Mouse (Mus musculus): ENCODE measurements around the gene Coa3. TPM values are rescaled to one million over a fixed set of nuclear protein-coding genes. Genes with fewer than 3 reads are reported as not detected.

The Coa3 gene
- total RNA-seq, 4 experiments from 2014 or later = 93.0 to 105 (median 98.0) TPM

- DNase-seq (ENCODE audit: low spot score) = peak; percentile 85
Measured at GRCm38 (mm10) chr11:101253613-101254389, 25.1 kb downstream of the Coa3 start, which contains the start of gene Vps25. TSS of gene Vps25 (plus strand) at chr11:101253707.

GRCm38 (mm10) chr11:101252941-101253340 lies 26.0 kb downstream of the Coa3 start:
- DNase-seq (ENCODE audit: low spot score) = peak; percentile 27

GRCm38 (mm10) chr11:101251031-101251430 lies 27.9 kb downstream of the Coa3 start:
- DNase-seq (ENCODE audit: low spot score) = no peak

GRCm38 (mm10) chr11:101248258-101248994 lies 30.5 kb downstream of the Coa3 start:
- peak; percentile 82 for DNase-seq (ENCODE audit: low spot score)

- no peak for DNase-seq (ENCODE audit: low spot score)
Measured at GRCm38 (mm10) chr11:101247521-101248030, 31.3 kb downstream of the Coa3 start.

GRCm38 (mm10) chr11:101246702-101247012 lies 32.3 kb downstream of the Coa3 start:
- peak; percentile 39 for DNase-seq (ENCODE audit: low spot score)

- peak; percentile 72 for DNase-seq (ENCODE audit: low spot score)
Measured at GRCm38 (mm10) chr11:101245855-101246701, 32.8 kb downstream of the Coa3 start, which contains the start of gene Ramp2. TSS of gene Ramp2 (plus strand) at chr11:101246028.

GRCm38 (mm10) chr11:101245071-101245470 lies 33.8 kb downstream of the Coa3 start:
- DNase-seq (ENCODE audit: low spot score) = peak; percentile 68

GRCm38 (mm10) chr11:101238071-101238647 lies 40.8 kb downstream of the Coa3 start:
- DNase-seq (ENCODE audit: low spot score) = peak; percentile 41

GRCm38 (mm10) chr11:101236782-101237181 lies 42.1 kb downstream of the Coa3 start:
- DNase-seq (ENCODE audit: low spot score) = no peak

GRCm38 (mm10) chr11:101235429-101235828 lies 43.5 kb downstream of the Coa3 start:
- no peak for DNase-seq (ENCODE audit: low spot score)

- DNase-seq (ENCODE audit: low spot score) = no peak
Measured at GRCm38 (mm10) chr11:101234124-101234523, 44.8 kb downstream of the Coa3 start.

GRCm38 (mm10) chr11:101233240-101233639 lies 45.7 kb downstream of the Coa3 start:
- no peak for DNase-seq (ENCODE audit: low spot score)

GRCm38 (mm10) chr11:101232010-101232839 lies 46.7 kb downstream of the Coa3 start:
- peak; percentile 76 for DNase-seq (ENCODE audit: low spot score)

GRCm38 (mm10) chr11:101230991-101231871 lies 47.7 kb downstream of the Coa3 start:
- peak; percentile 93 for DNase-seq (ENCODE audit: low spot score)

- no peak for DNase-seq (ENCODE audit: low spot score)
Measured at GRCm38 (mm10) chr11:101230526-101230925, 48.4 kb downstream of the Coa3 start.

- peak; percentile 61 for DNase-seq (ENCODE audit: low spot score)
Measured at GRCm38 (mm10) chr11:101230061-101230511, 48.8 kb downstream of the Coa3 start.

- peak; percentile 35 for DNase-seq (ENCODE audit: low spot score)
Measured at GRCm38 (mm10) chr11:101229361-101229900, 49.5 kb downstream of the Coa3 start.

Measured in heart, adult 8-10 months (tissue).